In genomic region chr4:140189601-140190000, GRCm38 (mm10) we compare ENCODE assay signal across 13 mouse cellular contexts. TPM values are rescaled to one million over a fixed set of nuclear protein-coding genes. Genes with fewer than 3 reads are reported as not detected.
DNase-seq lines count a peak whose midpoint lies in the region.
"Had no signal": no experiment of that assay in that cellular context is flagged by ENCODE, and none has a peak within 500 bp of the region (broad histone marks: within the 10 kb centered on the region; RNA-seq: fewer than 3 reads in every experiment).

No protein-coding gene starts in this region.

- DNase-seq in left cerebral cortex, adult 18-20 months (ENCODE audit: low spot score in 2 of 2): peak; percentile 35 to 57
- DNase-seq in left cerebral cortex, postnatal 10 days (ENCODE audit: extremely low spot score in 1 of 2, low spot score in 2 of 2): no peak
- DNase-seq in cerebellum, adult 9-11 months: peak; percentile 83
- DNase-seq in frontal cortex, postnatal 36 days (ENCODE audit: low spot score in 2 of 2): peak; percentile 61 to 69
- peak; percentile 58 for DNase-seq in right cerebral cortex, postnatal 25 days
- no peak for DNase-seq in urinary bladder, postnatal 4 days (ENCODE audit: low spot score in 2 of 2)
- no peak for DNase-seq in thymus, postnatal 0 days (ENCODE audit: low spot score)
- DNase-seq in layer of hippocampus, postnatal 25 days (ENCODE audit: extremely low spot score in 1 of 2, low spot score in 1 of 2): no peak
- DNase-seq: gastrocnemius, postnatal 14 days; heart, postnatal 14 days; kidney, postnatal 10 days; liver, embryonic 13.5 days; thymus, postnatal 4 days had no signal

- intact Hi-C loops in left cerebral cortex, postnatal 10 days (cut with DNase I): no loop called here

RNA-seq across cellular contexts. Expression of gene Igsf21, which starts 57.0 kb away (rescaled TPM):
- 10 to 100 TPM; 55.4 to 72.1 TPM for total RNA-seq in left cerebral cortex, adult 18-20 months (2021)
- total RNA-seq in left cerebral cortex, postnatal 10 days (2021): 100 to 1,000 TPM; 147 to 158 TPM
- 0.39 and 0.50 TPM in 2 replicates for polyA plus RNA-seq in thymus, postnatal 0 days (2015; fragmentation: Nextera tagmentation; extraction: Ambion mirVana)
- total RNA-seq in layer of hippocampus, postnatal 25 days (2021): 10 to 100 TPM; 43.1 to 50.8 TPM

Comparison
In these comparisons a context has a peak if more than half of its experiments do, and no peak if none do; other contexts are left out.
1. DNase-seq: peak in left cerebral cortex, adult 18-20 months (2 of 2), cerebellum, adult 9-11 months (single experiment), frontal cortex, postnatal 36 days (2 of 2) and right cerebral cortex, postnatal 25 days (single experiment); none in left cerebral cortex, postnatal 10 days (0 of 2), urinary bladder, postnatal 4 days (0 of 2), thymus, postnatal 0 days (single experiment) and layer of hippocampus, postnatal 25 days (0 of 2).